Mouse (Mus musculus): Measurements from ENCODE around the gene Nudt16l1.

GRCm38 (mm10) chr16:4912907-4913782, 25.4 kb upstream of the Nudt16l1 start:
- TF ChIP-seq CTCF (IDR thresholded peaks at IDR 0.05; ENCODE audit: low read depth) (no peak), EP300 (IDR thresholded peaks at IDR 0.05; ENCODE audit: low read depth) (peak; percentile 26; the same call in 1 of the 2 replicates)
